Mouse (Mus musculus): Measurements from ENCODE around the gene Rundc1.
"Not testable (repeated sequence)": the region's sequence is repeated elsewhere in the genome, so short reads cannot be mapped to it uniquely, and the experiment has no call there.

Rundc1 gene

GRCm38 (mm10) chr11:101424925-101425813 lies at the start of gene Rundc1, which contains the start of gene Ptges3l:
Gene Rundc1, plus strand, starts transcription at chr11:101425085.
Gene Ptges3l, minus strand, starts transcription at chr11:101425333.
- DNase-seq (ENCODE audit: low read depth), result peak; percentile 99

- not testable (repeated sequence) for DNase-seq (ENCODE audit: low read depth)
These were observed 46.7 kb upstream of the Rundc1 start for GRCm38 (mm10) chr11:101378196-101378595.

- no peak for DNase-seq (ENCODE audit: low read depth)
These were observed 46.0 kb upstream of the Rundc1 start for GRCm38 (mm10) chr11:101378926-101379325.

GRCm38 (mm10) chr11:101381817-101382216 lies 43.1 kb upstream of the Rundc1 start:
- no peak for DNase-seq (ENCODE audit: low read depth)

- DNase-seq (ENCODE audit: low read depth), result peak; percentile 55
These were observed 29.8 kb upstream of the Rundc1 start for GRCm38 (mm10) chr11:101395110-101395509.

- no peak for DNase-seq (ENCODE audit: low read depth)
These were observed 9.6 kb upstream of the Rundc1 start for GRCm38 (mm10) chr11:101415306-101415705.

- no peak for DNase-seq (ENCODE audit: low read depth)
These were observed 8.3 kb upstream of the Rundc1 start for GRCm38 (mm10) chr11:101416433-101417100.

GRCm38 (mm10) chr11:101417101-101417855 lies 7.6 kb upstream of the Rundc1 start, which contains the start of gene Aarsd1:
Gene Aarsd1, minus strand, starts transcription at chr11:101417615.
- peak; percentile 74 for DNase-seq (ENCODE audit: low read depth)

- DNase-seq (ENCODE audit: low read depth), result no peak
These were observed 5.9 kb upstream of the Rundc1 start for GRCm38 (mm10) chr11:101418991-101419390.

GRCm38 (mm10) chr11:101419610-101420009 lies 5.3 kb upstream of the Rundc1 start:
- DNase-seq (ENCODE audit: low read depth), result no peak

- no peak for DNase-seq (ENCODE audit: low read depth)
These were observed 4.7 kb upstream of the Rundc1 start for GRCm38 (mm10) chr11:101420148-101420547.

GRCm38 (mm10) chr11:101424105-101424851 lies 607 bp upstream of the Rundc1 start, which contains the start of gene Gm27029:
Gene Gm27029, minus strand, starts transcription at chr11:101424796.
- no peak for DNase-seq (ENCODE audit: low read depth)

GRCm38 (mm10) chr11:101426165-101426564 lies 1.3 kb downstream of the Rundc1 start:
- DNase-seq (ENCODE audit: low read depth), result no peak

- DNase-seq (ENCODE audit: low read depth), result no peak
These were observed 6.4 kb downstream of the Rundc1 start for GRCm38 (mm10) chr11:101431327-101431726.

GRCm38 (mm10) chr11:101433396-101433795 lies 8.5 kb downstream of the Rundc1 start:
- no peak for DNase-seq (ENCODE audit: low read depth)

GRCm38 (mm10) chr11:101435831-101436230 lies 10.9 kb downstream of the Rundc1 start:
- no peak for DNase-seq (ENCODE audit: low read depth)

- DNase-seq (ENCODE audit: low read depth), result no peak
These were observed 12.0 kb downstream of the Rundc1 start for GRCm38 (mm10) chr11:101436916-101437315.

- not testable (repeated sequence) for DNase-seq (ENCODE audit: low read depth)
These were observed 13.1 kb downstream of the Rundc1 start for GRCm38 (mm10) chr11:101438006-101438405.

- not testable (repeated sequence) for DNase-seq (ENCODE audit: low read depth)
These were observed 16.7 kb downstream of the Rundc1 start for GRCm38 (mm10) chr11:101441450-101442126.

GRCm38 (mm10) chr11:101442127-101442693 lies 17.3 kb downstream of the Rundc1 start, which contains the start of gene Rpl27:
Gene Rpl27, plus strand, starts transcription at chr11:101442298.
- peak; percentile 100 for DNase-seq (ENCODE audit: low read depth)
